Mouse (Mus musculus) stomach, postnatal 0 days (tissue): ENCODE measurements around the gene Trpm3.

ENCODE experiments used
- CTCF ChIP-seq: IDR thresholded peaks from 2 replicates; pipeline ENCODE4 v1.5.1; 2016; ENCODE audit warnings: antibody characterized with exemption, low read depth, mild to moderate bottlenecking, moderate library complexity
- EP300 ChIP-seq: optimal IDR thresholded peaks from 2 replicates; pipeline ENCODE3; 2016; ENCODE audit warnings: antibody characterized with exemption

DNA sequence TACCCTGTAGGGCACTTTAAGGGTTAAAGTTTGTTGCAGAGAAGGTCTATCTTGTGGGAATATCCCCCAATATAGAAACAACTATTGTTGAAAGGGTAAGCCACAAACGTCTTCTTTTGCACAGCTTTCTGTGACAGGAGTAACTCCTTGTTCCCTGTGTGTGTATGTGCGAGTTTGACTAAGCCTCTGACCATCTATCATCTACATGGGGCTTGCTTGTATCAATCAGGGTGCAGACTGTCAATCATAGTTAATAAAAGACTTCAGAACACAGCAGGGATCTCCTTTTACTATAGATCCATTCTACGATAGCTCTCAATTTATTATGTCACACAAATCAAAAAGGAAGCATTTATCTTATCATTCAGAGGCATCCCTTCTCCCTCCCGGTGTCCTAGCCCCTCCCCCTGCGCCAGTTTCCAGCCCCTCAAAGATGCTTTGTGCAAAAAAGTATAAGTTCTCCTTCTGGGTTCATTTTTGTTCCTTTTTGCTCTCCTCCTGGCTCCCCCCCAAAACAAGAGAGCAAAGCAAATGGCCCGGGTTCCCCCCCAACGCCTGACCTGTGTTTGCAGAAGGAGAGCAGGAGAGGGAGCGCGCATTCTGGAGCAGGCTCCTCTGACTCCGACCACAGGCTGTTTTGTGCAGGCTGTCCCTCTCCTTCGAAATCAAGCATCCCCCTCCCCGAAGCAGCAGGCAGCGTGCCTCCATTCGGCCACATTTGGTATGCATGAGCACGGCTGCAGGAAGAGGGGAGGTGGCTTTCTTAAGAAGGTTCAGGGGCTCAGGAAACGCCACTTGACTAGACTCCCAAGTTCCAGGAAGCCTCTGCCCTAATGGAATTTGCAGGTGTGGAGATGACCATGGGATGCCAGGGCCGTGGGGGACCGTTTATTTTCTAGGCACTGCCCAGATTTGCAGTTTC, 308.8 kb downstream of the Trpm3 start:
- TF ChIP-seq CTCF (peak; percentile 17; the same call in 1 of the 2 replicates), EP300 (no peak)
